Mouse (Mus musculus): Measurements from ENCODE around the gene Cfap157. TPM values are rescaled to one million over a fixed set of nuclear protein-coding genes. Genes with fewer than 3 reads are reported as not detected.

Gene Cfap157
- polyA plus RNA-seq, 1 experiment from 2014 or later, result 1.5 TPM

GRCm38 (mm10) chr2:32758503-32758902, 25.7 kb downstream of the Cfap157 start:
- Histone ChIP-seq H3K4me2 (replicated peaks) (no peak overlapping the region), H3K27ac (no peak overlapping the region), H3K9ac (peak overlapping the region; percentile 84; the same call in 1 of the 2 replicates), H3K27me3 (no peaks in the 10 kb centered on the region), H3K36me3 (peaks cover 47% of the 10 kb centered on the region), H3K4me3 (no peak overlapping the region), H3K4me1 (peaks cover 16% of the 10 kb centered on the region), H3K9me3 (replicated peaks) (no peaks in the 10 kb centered on the region)
- no peak for ATAC-seq (ENCODE audit: low FRiP score)
- WGBS, result 66% methylated on average over 8 of the region's 8 CpGs

GRCm38 (mm10) chr2:32757056-32757845, 27.0 kb downstream of the Cfap157 start, which contains the start of gene Tor2a:
TSS of gene Tor2a (plus strand) at chr2:32757234.
- peak; percentile 92 for ATAC-seq (ENCODE audit: low FRiP score)
- H3K36me3 ChIP-seq, result peaks cover 43% of the 10 kb centered on the region

GRCm38 (mm10) chr2:32756674-32757055, 27.6 kb downstream of the Cfap157 start:
- H3K36me3 ChIP-seq, result peaks cover 37% of the 10 kb centered on the region
- peak; percentile 41; the same call in 1 of the 2 replicates for ATAC-seq (ENCODE audit: low FRiP score)
- peaks cover 25% of the 10 kb centered on the region for H3K4me1 ChIP-seq
- H3K4me3 ChIP-seq, result no peak overlapping the region
- H3K27me3 ChIP-seq, result no peaks in the 10 kb centered on the region
- no peak overlapping the region for H3K9ac ChIP-seq
- no peak overlapping the region for H3K27ac ChIP-seq
- peak overlapping the region; percentile 55; the same call in 1 of the 2 replicates for H3K4me2 ChIP-seq (replicated peaks)
- WGBS, result 34% methylated on average over 6 of the region's 6 CpGs
- H3K9me3 ChIP-seq (replicated peaks), result no peaks in the 10 kb centered on the region

More at GRCm38 (mm10) chr2:32757056-32757845, 27.0 kb downstream of the Cfap157 start, which contains the start of gene Tor2a:
- peak within 1 kb of the TSS; percentile 71 for H3K4me3 ChIP-seq
- H3K9ac ChIP-seq, result peak within 1 kb of the TSS; percentile 84
- no peaks in the 10 kb centered on the region for H3K27me3 ChIP-seq
- H3K4me2 ChIP-seq (replicated peaks), result peak within 1 kb of the TSS; percentile 55
- WGBS, result under 1% methylated on average over 65 of the region's 66 CpGs
- no peaks in the 10 kb centered on the region for H3K9me3 ChIP-seq (replicated peaks)
- H3K4me1 ChIP-seq, result peaks cover 19% of the 10 kb centered on the region
- peak within 1 kb of the TSS; percentile 90 for H3K27ac ChIP-seq

- no peaks in the 10 kb centered on the region for H3K9me3 ChIP-seq (replicated peaks)
- peak overlapping the region; percentile 88 for H3K27ac ChIP-seq
- peak overlapping the region; percentile 35 for H3K4me3 ChIP-seq
- peaks cover 24% of the 10 kb centered on the region for H3K4me1 ChIP-seq
- peaks cover 41% of the 10 kb centered on the region for H3K36me3 ChIP-seq
- 62% methylated on average over 10 of the region's 10 CpGs for WGBS
- ATAC-seq (ENCODE audit: low FRiP score), result no peak
- H3K4me2 ChIP-seq (replicated peaks), result peak overlapping the region; percentile 57
- H3K9ac ChIP-seq, result peak overlapping the region; percentile 63; the same call in 1 of the 2 replicates
- no peaks in the 10 kb centered on the region for H3K27me3 ChIP-seq
Observed at GRCm38 (mm10) chr2:32752181-32752580, 32.0 kb downstream of the Cfap157 start.

- H3K36me3 ChIP-seq, result peaks cover 47% of the 10 kb centered on the region
- 17% methylated on average over 9 of the region's 10 CpGs for WGBS
- peak overlapping the region; percentile 57 for H3K4me2 ChIP-seq (replicated peaks)
- peaks cover 24% of the 10 kb centered on the region for H3K4me1 ChIP-seq
- no peaks in the 10 kb centered on the region for H3K9me3 ChIP-seq (replicated peaks)
- H3K27ac ChIP-seq, result peak overlapping the region; percentile 88
- ATAC-seq (ENCODE audit: low FRiP score), result no peak
- H3K4me3 ChIP-seq, result peak overlapping the region; percentile 35
- no peaks in the 10 kb centered on the region for H3K27me3 ChIP-seq
- H3K9ac ChIP-seq, result peak overlapping the region; percentile 63
Observed at GRCm38 (mm10) chr2:32751665-32752033, 32.6 kb downstream of the Cfap157 start.

- H3K27me3 ChIP-seq, result no peaks in the 10 kb centered on the region
- no peaks in the 10 kb centered on the region for H3K9me3 ChIP-seq (replicated peaks)
- 7% methylated on average over 31 of the region's 31 CpGs for WGBS
- peaks cover 52% of the 10 kb centered on the region for H3K36me3 ChIP-seq
- peak overlapping the region; percentile 63 for H3K9ac ChIP-seq
- peak overlapping the region; percentile 88 for H3K27ac ChIP-seq
- H3K4me2 ChIP-seq (replicated peaks), result peak overlapping the region; percentile 57
- H3K4me3 ChIP-seq, result peak overlapping the region; percentile 35
- peaks cover 24% of the 10 kb centered on the region for H3K4me1 ChIP-seq
- peak; percentile 87 for ATAC-seq (ENCODE audit: low FRiP score)
Observed at GRCm38 (mm10) chr2:32750887-32751664, 33.2 kb downstream of the Cfap157 start.

GRCm38 (mm10) chr2:32750199-32750598, 34.0 kb downstream of the Cfap157 start:
- no peak for ATAC-seq (ENCODE audit: low FRiP score)
- Histone ChIP-seq H3K4me3 (no peak overlapping the region), H3K36me3 (peaks cover 61% of the 10 kb centered on the region), H3K4me1 (peaks cover 24% of the 10 kb centered on the region), H3K9ac (no peak overlapping the region), H3K4me2 (replicated peaks) (peak overlapping the region; percentile 57; the same call in 1 of the 2 replicates), H3K27me3 (no peaks in the 10 kb centered on the region), H3K27ac (peak overlapping the region; percentile 88), H3K9me3 (replicated peaks) (no peaks in the 10 kb centered on the region)
- WGBS, result 73% methylated on average over 7 of the region's 7 CpGs

- H3K36me3 ChIP-seq, result peaks cover 56% of the 10 kb centered on the region
- ATAC-seq (ENCODE audit: low FRiP score), result no peak
- H3K9me3 ChIP-seq (replicated peaks), result no peaks in the 10 kb centered on the region
- 87% methylated on average over 16 of the region's 16 CpGs for WGBS
- H3K9ac ChIP-seq, result no peak overlapping the region
- peaks cover 24% of the 10 kb centered on the region for H3K4me1 ChIP-seq
- no peak overlapping the region for H3K27ac ChIP-seq
- no peak overlapping the region for H3K4me2 ChIP-seq (replicated peaks)
- no peaks in the 10 kb centered on the region for H3K27me3 ChIP-seq
- no peak overlapping the region for H3K4me3 ChIP-seq
Observed at GRCm38 (mm10) chr2:32749082-32749481, 35.1 kb downstream of the Cfap157 start.

- Histone ChIP-seq H3K9ac (no peak overlapping the region; the same call in 1 of the 2 replicates), H3K4me2 (replicated peaks) (no peak overlapping the region), H3K36me3 (peaks cover 41% of the 10 kb centered on the region), H3K4me3 (no peak overlapping the region), H3K27me3 (peaks cover 11% of the 10 kb centered on the region), H3K27ac (no peak overlapping the region), H3K4me1 (peaks cover 30% of the 10 kb centered on the region), H3K9me3 (replicated peaks) (no peaks in the 10 kb centered on the region)
- 78% methylated on average over 15 of the region's 15 CpGs for WGBS
- no peak for ATAC-seq (ENCODE audit: low FRiP score)
Observed at GRCm38 (mm10) chr2:32744272-32744982, 39.8 kb downstream of the Cfap157 start.

GRCm38 (mm10) chr2:32742173-32742531, 42.1 kb downstream of the Cfap157 start:
- WGBS, result 2% methylated on average over 18 of the region's 18 CpGs
- Histone ChIP-seq H3K4me2 (replicated peaks) (peak overlapping the region; percentile 97), H3K27ac (peak overlapping the region; percentile 91), H3K4me1 (peaks cover 33% of the 10 kb centered on the region), H3K27me3 (peaks cover 11% of the 10 kb centered on the region), H3K36me3 (peaks cover 24% of the 10 kb centered on the region), H3K9ac (peak overlapping the region; percentile 81), H3K4me3 (peak overlapping the region; percentile 79), H3K9me3 (replicated peaks) (no peaks in the 10 kb centered on the region)
- ATAC-seq (ENCODE audit: low FRiP score), result peak; percentile 91

- Histone ChIP-seq H3K4me3 (peak overlapping the region; percentile 79), H3K4me2 (replicated peaks) (peak overlapping the region; percentile 97), H3K9me3 (replicated peaks) (no peaks in the 10 kb centered on the region), H3K9ac (peak overlapping the region; percentile 81), H3K4me1 (peaks cover 33% of the 10 kb centered on the region), H3K27me3 (peaks cover 11% of the 10 kb centered on the region), H3K36me3 (peaks cover 17% of the 10 kb centered on the region), H3K27ac (peak overlapping the region; percentile 91)
- WGBS, result 2% methylated on average over 53 of the region's 58 CpGs
- ATAC-seq (ENCODE audit: low FRiP score), result peak; percentile 57
Observed at GRCm38 (mm10) chr2:32741273-32742172, 42.7 kb downstream of the Cfap157 start.

Data from hindbrain, embryonic 12.5 days (tissue).